Mouse (Mus musculus): ENCODE data around the gene Nras.

- TF ChIP-seq CTCF (IDR thresholded peaks at IDR 0.05; ENCODE audit: low read depth, low read length) (no peak), GATA1 (IDR thresholded peaks at IDR 0.05; ENCODE audit: borderline replicate concordance, low read length) (no peak), TAL1 (conservative IDR thresholded peaks at IDR 0.05; ENCODE audit: low read depth, low read length) (no peak), GATA2 (IDR thresholded peaks at IDR 0.05; ENCODE audit: borderline replicate concordance, low read depth, low read length) (no peak)
These were observed 43.8 kb downstream of the Nras start for GRCm38 (mm10) chr3:103101909-103102308.

All from G1E (cell line).